Mouse (Mus musculus) heart, postnatal 0 days (tissue): ENCODE measurements around the gene Vamp9.

Experiments
- CTCF ChIP-seq: IDR thresholded peaks from 2 replicates; pipeline ENCODE4 v1.5.1; 2016; ENCODE audit warnings: antibody characterized with exemption, control low read depth, low read depth
- EP300 ChIP-seq: IDR thresholded peaks from 2 replicates; pipeline ENCODE4 v1.6.1; 2016; ENCODE audit warnings: antibody characterized with exemption, low read depth

- TF ChIP-seq CTCF (no peak), EP300 (no peak)
Measured at GRCm38 (mm10) chr5:99977516-99978301, 71.7 kb downstream of the Vamp9 start.
